Mouse (Mus musculus) kidney, adult 2 months (tissue): ENCODE measurements around the gene Col1a1.

Experiments
- CTCF ChIP-seq: fragments of 200-500 bp; conservative IDR thresholded peaks from 2 replicates; pipeline ENCODE4 v1.5.1; 2011; ENCODE audit warnings: low read depth, mild to moderate bottlenecking, control low read depth, low read length, moderate library complexity, mixed read lengths; ENCODE audit not compliant: insufficient read depth, insufficient read length
- POLR2A ChIP-seq: fragments of 200-500 bp; IDR thresholded peaks from one replicate; pipeline ENCODE4 v1.6.1; 2011; ENCODE audit warnings: low read depth, low read length, control low read depth

DNA sequence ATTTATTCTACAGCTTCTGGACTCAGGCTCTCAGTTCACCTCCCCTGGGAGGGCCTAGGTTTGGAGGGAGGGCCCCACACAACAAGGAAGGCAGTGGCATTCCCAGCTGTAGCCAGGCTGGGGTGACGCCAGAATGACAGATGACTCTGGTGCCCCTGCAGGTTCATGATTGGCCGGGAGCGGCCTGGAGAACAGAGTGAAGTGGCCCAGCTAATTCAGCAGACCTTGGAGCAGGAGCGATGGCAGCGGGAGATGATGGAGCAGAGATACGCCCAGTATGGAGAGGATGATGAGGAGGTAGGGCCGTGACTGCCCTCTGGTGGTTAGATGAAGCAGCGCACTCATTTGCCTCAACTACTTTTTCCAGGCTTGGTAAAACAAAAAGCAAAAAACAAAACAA lies 65.0 kb downstream of the Col1a1 start:
- no peak for TF ChIP-seq POLR2A
- TF ChIP-seq CTCF: peak; percentile 97
